ENCODE assay signal across 9 mouse cellular contexts in the genomic region with DNA sequence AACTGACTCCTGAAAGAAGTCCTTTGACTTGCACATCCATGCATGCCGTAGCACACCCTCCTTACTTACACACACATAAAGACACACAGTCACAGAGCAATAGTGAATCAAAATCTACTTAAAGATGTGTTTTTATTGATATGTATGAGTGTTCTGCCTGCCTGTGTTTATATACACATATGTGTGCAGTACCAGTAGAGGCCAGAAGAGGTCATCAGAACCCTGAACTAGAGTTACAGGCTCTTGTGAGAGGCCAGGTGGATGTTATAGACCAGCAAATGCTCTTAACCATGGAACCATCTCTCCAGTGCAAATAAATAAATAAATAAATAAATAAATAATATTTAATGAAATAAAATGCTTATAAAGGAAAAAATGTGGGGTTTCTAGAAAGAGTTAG.
DNase-seq lines count a peak whose midpoint lies in the region; ATAC-seq and TF ChIP-seq lines count a peak whose summit lies in the region.
"Had no signal": no experiment of that assay in that cellular context is flagged by ENCODE, and none has a peak within 500 bp of the region (broad histone marks: within the 10 kb centered on the region; RNA-seq: fewer than 3 reads in every experiment).

No protein-coding gene starts in this region.

- 97% methylated on average over 1 of the region's 1 CpGs for WGBS in kidney, postnatal 0 days

- H3K4me2 ChIP-seq in kidney, postnatal 0 days (ENCODE audit: low read length): no peak overlapping the region
- H3K4me2 ChIP-seq: embryonic facial prominence, embryonic 15.5 days had no signal

- peak; percentile 66 for TF ChIP-seq CTCF in kidney, postnatal 0 days (IDR thresholded peaks at IDR 0.05; ENCODE audit: low read depth)

- no peaks in the 10 kb centered on the region for H3K27me3 ChIP-seq in kidney, postnatal 0 days (ENCODE audit: insufficient read depth, low read length)
- H3K27me3 ChIP-seq: embryonic facial prominence, embryonic 15.5 days had no signal

- in situ Hi-C loops in ES-E14 (cut with MboI; ENCODE audit: low sequenced_read_pairs in 2 of 2, unreplicated experiment in 2 of 2): no loop called here

- no peaks in the 10 kb centered on the region for H3K9me3 ChIP-seq in kidney, postnatal 0 days (replicated peaks; ENCODE audit: low read length)
- no peaks in the 10 kb centered on the region for H3K9me3 ChIP-seq in ES-E14 (ENCODE audit: control insufficient read depth, insufficient read depth, low read depth, low read length)

- no peak overlapping the region for H3K27ac ChIP-seq in kidney, postnatal 0 days
- no peak overlapping the region for H3K27ac ChIP-seq in ES-E14 (ENCODE audit: insufficient read depth, low read depth, low read length, poor library complexity, severe bottlenecking)
- H3K27ac ChIP-seq: embryonic facial prominence, embryonic 15.5 days had no signal

- H3K36me3 ChIP-seq in kidney, postnatal 0 days (ENCODE audit: insufficient read depth, low read length): no peaks in the 10 kb centered on the region
- no peaks in the 10 kb centered on the region for H3K36me3 ChIP-seq in ES-E14 (ENCODE audit: control insufficient read depth, insufficient read depth, low read length, poor library complexity, severe bottlenecking)
- H3K36me3 ChIP-seq: embryonic facial prominence, embryonic 15.5 days had no signal

- no peak overlapping the region for H3K4me3 ChIP-seq in kidney, postnatal 0 days (replicated peaks; ENCODE audit: low read depth, low read length)
- no peak overlapping the region for H3K4me3 ChIP-seq in ES-E14 (ENCODE audit: insufficient read depth in 1 of 2, low read depth in 1 of 2, low read length in 2 of 2, poor library complexity in 1 of 2, severe bottlenecking in 1 of 2)
- H3K4me3 ChIP-seq: embryonic facial prominence, embryonic 15.5 days had no signal

- ATAC-seq in kidney, postnatal 0 days (replicated peaks; ENCODE audit: low FRiP score, low read depth): no peak

- peak; percentile 49 for DNase-seq in kidney, postnatal 0 days (ENCODE audit: low spot score)
- no peak for DNase-seq in kidney, adult 11 months
- DNase-seq in ES-E14 (ENCODE audit: low read depth, low spot score): peak; percentile 63
- peak; percentile 69 for DNase-seq in embryo, embryonic 10.5 days (ENCODE audit: low spot score)
- peak; percentile 64 for DNase-seq in lung, postnatal 36 days
- DNase-seq in thymus, postnatal 4 days: peak; percentile 76
- DNase-seq in right cerebral cortex, adult 2 months (ENCODE audit: low spot score in 2 of 2): no peak
- DNase-seq in adrenal gland, adult 8-10 months: no peak

- no peaks in the 10 kb centered on the region for H3K4me1 ChIP-seq in kidney, postnatal 0 days (replicated peaks; ENCODE audit: insufficient read depth, low read length)
- H3K4me1 ChIP-seq in ES-E14 (ENCODE audit: control insufficient read depth in 2 of 2, insufficient read depth in 2 of 2, low read length in 2 of 2, poor library complexity in 1 of 2): no peaks in the 10 kb centered on the region
- H3K4me1 ChIP-seq: embryonic facial prominence, embryonic 15.5 days had no signal

- H3K9ac ChIP-seq in kidney, postnatal 0 days (ENCODE audit: low read depth, low read length): no peak overlapping the region
- H3K9ac ChIP-seq in ES-E14 (ENCODE audit: insufficient read depth, low read depth, low read length, poor library complexity, severe bottlenecking): no peak overlapping the region
- H3K9ac ChIP-seq: embryonic facial prominence, embryonic 15.5 days had no signal

TF ChIP-seq in ES-E14, 5 proteins besides CTCF, POLR2A, EP300 and RAD21:
- TF ChIP-seq MAFK (IDR thresholded peaks at IDR 0.05; ENCODE audit: insufficient read depth, low read depth, low read length) (no peak), CHD2 (IDR thresholded peaks at IDR 0.05; ENCODE audit: low read depth, low read length) (no peak), HCFC1 (IDR thresholded peaks at IDR 0.05; ENCODE audit: borderline replicate concordance, insufficient read depth, low read length) (no peak), ZNF384 (IDR thresholded peaks at IDR 0.05; ENCODE audit: low read depth, low read length) (no peak), ZC3H11A (IDR thresholded peaks at IDR 0.05; ENCODE audit: borderline replicate concordance, low read depth, low read length) (peak; percentile 71; the same call in 1 of the 2 replicates)
TF ChIP-seq in ES-E14: peak in this region for 1.

Comparison
In these comparisons a context has a peak if more than half of its experiments do, and no peak if none do; other contexts are left out.
1. DNase-seq: peak in kidney, postnatal 0 days (single experiment), ES-E14 (single experiment), embryo, embryonic 10.5 days (single experiment), lung, postnatal 36 days (single experiment) and thymus, postnatal 4 days (single experiment); none in kidney, adult 11 months (single experiment), right cerebral cortex, adult 2 months (0 of 2) and adrenal gland, adult 8-10 months (single experiment).